Mouse (Mus musculus) kidney, adult 2 months (tissue): ENCODE measurements at regions not wholly inside any gene's neighbourhood (a gene's known extent, or its start where the extent isn't known, plus 50 kb on each side); places are given as distances from the start of the nearest gene placed in this dataset.

Experiments
- CTCF ChIP-seq: fragments of 200-500 bp; conservative IDR thresholded peaks from 2 replicates; pipeline ENCODE4 v1.5.1; 2011; ENCODE audit warnings: low read depth, mild to moderate bottlenecking, control low read depth, low read length, moderate library complexity, mixed read lengths; ENCODE audit not compliant: insufficient read depth, insufficient read length
- POLR2A ChIP-seq: fragments of 200-500 bp; IDR thresholded peaks from one replicate; pipeline ENCODE4 v1.6.1; 2011; ENCODE audit warnings: low read depth, low read length, control low read depth

DNA sequence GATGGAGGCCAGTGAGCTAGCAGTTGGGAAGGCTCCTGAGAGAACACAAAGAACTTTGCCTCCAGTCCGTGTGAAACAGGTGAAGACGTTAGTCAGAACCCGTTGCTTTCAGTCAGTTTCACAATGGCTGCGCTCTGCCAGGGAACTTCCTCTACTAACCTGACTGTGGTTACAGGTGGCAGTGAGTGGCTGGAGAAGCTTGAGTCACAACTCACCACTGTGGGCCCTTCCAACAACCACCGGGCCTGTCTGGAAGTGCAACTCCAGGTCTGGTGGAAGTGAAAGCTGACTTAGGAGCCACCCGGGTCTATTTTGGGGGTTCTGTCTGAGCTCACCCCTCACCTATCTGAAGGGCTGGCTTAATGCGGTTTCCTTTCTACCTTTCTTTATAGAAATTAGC is 214.8 kb upstream of the Id2 start:
- TF ChIP-seq POLR2A (no peak), CTCF (no peak)
